Mouse (Mus musculus) stomach, postnatal 0 days (tissue): ENCODE measurements around the gene Olfr66. TPM values are rescaled to one million over a fixed set of nuclear protein-coding genes. Genes with fewer than 3 reads are reported as not detected.

Source experiments
- ATAC-seq: fragments of 200-750 bp; cut with Nextera tagmentation; 2 replicates; pipeline ENCODE4 v1.8.0; 2017; ENCODE audit not compliant: low FRiP score, low TSS enrichment
- DNase-seq: peaks from one replicate; pipeline ENCODE4 v3.0.0-alpha.2; 2016; ENCODE audit warnings: low spot score
- H3K27ac ChIP-seq: fragments of 300-500 bp; sonication (generic); replicated peaks from 2 replicates; pipeline ENCODE4 v1.5.1; 2014; ENCODE audit warnings: mild to moderate bottlenecking, control low read depth
- H3K27me3 ChIP-seq: fragments of 300-500 bp; sonication (generic); 2 replicates; pipeline ENCODE4 v1.6.1; 2014; ENCODE audit warnings: low read length; ENCODE audit not compliant: control insufficient read depth, insufficient read depth
- H3K36me3 ChIP-seq: fragments of 300-500 bp; sonication (generic); 2 replicates; pipeline ENCODE4 v1.6.1; 2014; ENCODE audit warnings: low read length, mixed read lengths; ENCODE audit not compliant: control insufficient read depth, insufficient read depth
- H3K4me1 ChIP-seq: fragments of 300-500 bp; sonication (generic); replicated peaks from 2 replicates; pipeline ENCODE4 v1.6.1; 2014; ENCODE audit warnings: antibody characterized with exemption; ENCODE audit not compliant: control insufficient read depth, insufficient read depth
- H3K4me2 ChIP-seq: fragments of 300-500 bp; sonication (generic); replicated peaks from 2 replicates; pipeline ENCODE4 v1.6.1; 2014; ENCODE audit warnings: low read depth, mild to moderate bottlenecking, control low read depth, moderate library complexity
- H3K4me3 ChIP-seq: fragments of 300-500 bp; sonication (generic); 2 replicates; pipeline ENCODE4 v1.5.1; 2014; ENCODE audit warnings: low read depth, low read length, control low read depth
- H3K9ac ChIP-seq: fragments of 300-500 bp; sonication (generic); 2 replicates; pipeline ENCODE4 v1.6.1; 2014; ENCODE audit warnings: mild to moderate bottlenecking, low read length, control low read depth, mixed read lengths
- H3K9me3 ChIP-seq: fragments of 300-500 bp; sonication (generic); 2 replicates; pipeline ENCODE4 v1.6.1; 2016; ENCODE audit warnings: low read length; ENCODE audit not compliant: control insufficient read depth
- CTCF ChIP-seq: IDR thresholded peaks from 2 replicates; pipeline ENCODE4 v1.5.1; 2016; ENCODE audit warnings: antibody characterized with exemption, low read depth, mild to moderate bottlenecking, moderate library complexity
- EP300 ChIP-seq: optimal IDR thresholded peaks from 2 replicates; pipeline ENCODE3; 2016; ENCODE audit warnings: antibody characterized with exemption
- WGBS: fragments of 180-500 bp; shearing (Covaris S2); extraction: QIAGEN DNeasy Blood & Tissue Kit; methylation state at CpG from one replicate; pipeline ENCODE4 v1.1.7; 2014; 5-methylcytosine and 5-hydroxymethylcytosine counted together
- polyA plus RNA-seq: library from polyadenylated mRNA; unstranded; fragments of >200 nt; fragmentation: Nextera tagmentation; extraction: Ambion mirVana; gene quantifications from 2 replicates; pipeline ENCODE4 v1.2.1, GENCODE M21; 2015

The Olfr66 gene
- polyA plus RNA-seq, 1 experiment from 2014 or later: not detected

GRCm38 (mm10) chr7:103844525-103845325 lies 41.3 kb downstream of the Olfr66 start:
- no peak overlapping the region for H3K4me3 ChIP-seq
- no peak for TF ChIP-seq EP300
- no peak for TF ChIP-seq CTCF

GRCm38 (mm10) chr7:103843034-103843433 lies 43.0 kb downstream of the Olfr66 start, which contains the start of gene Hbb-bh1:
Gene Hbb-bh1, minus strand, starts transcription at chr7:103843164.
- TF ChIP-seq EP300: no peak
- TF ChIP-seq CTCF: no peak
- ATAC-seq (no peak), DNase-seq (no peak)
- WGBS: 75% methylated on average over 2 of the region's 2 CpGs
- Histone ChIP-seq H3K4me1 (no peaks in the 10 kb centered on the region), H3K36me3 (no peaks in the 10 kb centered on the region), H3K4me3 (no peak within 1 kb of the TSS), H3K4me2 (no peak within 1 kb of the TSS), H3K9me3 (no peaks in the 10 kb centered on the region), H3K27ac (no peak within 1 kb of the TSS), H3K27me3 (no peaks in the 10 kb centered on the region), H3K9ac (no peak within 1 kb of the TSS)

More at GRCm38 (mm10) chr7:103844525-103845325, 41.3 kb downstream of the Olfr66 start:
- Histone ChIP-seq H3K27me3 (no peaks in the 10 kb centered on the region), H3K4me2 (no peak overlapping the region), H3K27ac (no peak overlapping the region), H3K4me1 (no peaks in the 10 kb centered on the region), H3K9me3 (no peaks in the 10 kb centered on the region), H3K9ac (no peak overlapping the region), H3K36me3 (no peaks in the 10 kb centered on the region)
- DNase-seq (no peak), ATAC-seq (no peak)
- 26% methylated on average over 1 of the region's 2 CpGs for WGBS

GRCm38 (mm10) chr7:103840268-103840667 lies 45.8 kb downstream of the Olfr66 start, which contains the start of gene Hbb-bh2:
Gene Hbb-bh2, minus strand, starts transcription at chr7:103840520.
- no peak within 1 kb of the TSS for H3K4me3 ChIP-seq
- no peak within 1 kb of the TSS for H3K27ac ChIP-seq
- no peaks in the 10 kb centered on the region for H3K9me3 ChIP-seq
- DNase-seq (no peak), ATAC-seq (no peak)
- H3K36me3 ChIP-seq: no peaks in the 10 kb centered on the region
- TF ChIP-seq CTCF (no peak), EP300 (no peak)
- 54% methylated on average over 3 of the region's 3 CpGs for WGBS
- no peaks in the 10 kb centered on the region for H3K27me3 ChIP-seq
- H3K4me2 ChIP-seq: no peak within 1 kb of the TSS
- H3K4me1 ChIP-seq: no peaks in the 10 kb centered on the region
- no peak within 1 kb of the TSS for H3K9ac ChIP-seq

Other genes starting within 250 kb of the Olfr66 start
- not detected in 2 replicates for gene Olfr622, start 243.6 kb downstream of the Olfr66 start, polyA plus RNA-seq
- gene Olfr623, start 222.6 kb downstream of the Olfr66 start, polyA plus RNA-seq: not detected in 2 replicates
- 0.02 TPM in 1 of 2 replicates, not detected in the other for gene Olfr624, start 215.1 kb downstream of the Olfr66 start, polyA plus RNA-seq
- not detected in 2 replicates for gene Olfr625-ps1, start 203.5 kb downstream of the Olfr66 start, polyA plus RNA-seq
- gene Olfr243, start 171.6 kb downstream of the Olfr66 start, polyA plus RNA-seq: not detected in 2 replicates
- not detected in 2 replicates for gene Olfr628, start 155.9 kb downstream of the Olfr66 start, polyA plus RNA-seq
- not detected in 2 replicates for gene Olfr629, start 141.3 kb downstream of the Olfr66 start, polyA plus RNA-seq
- not detected in 2 replicates for gene Olfr630, start 128.9 kb downstream of the Olfr66 start, polyA plus RNA-seq
- not detected in 2 replicates for gene Olfr69, start 114.7 kb downstream of the Olfr66 start, polyA plus RNA-seq
- 0.02 TPM in 1 of 2 replicates, not detected in the other for gene Olfr68, start 106.6 kb downstream of the Olfr66 start, polyA plus RNA-seq
- gene Olfr67, start 94.4 kb downstream of the Olfr66 start, polyA plus RNA-seq: not detected in 2 replicates
- gene Hbb-bt, start 72.3 kb downstream of the Olfr66 start, polyA plus RNA-seq: 137 and 177 TPM in 2 replicates
- gene Hbb-bs, start 58.2 kb downstream of the Olfr66 start, polyA plus RNA-seq: 597 and 747 TPM in 2 replicates
- gene Hbb-bh2, start 45.7 kb downstream of the Olfr66 start, polyA plus RNA-seq: not detected in 2 replicates
- gene Hbb-bh1, start 43.1 kb downstream of the Olfr66 start, polyA plus RNA-seq: not detected in 2 replicates
- gene Hbb-y, start 33.0 kb downstream of the Olfr66 start, polyA plus RNA-seq: not detected in 2 replicates
- gene Olfr64, start 8.2 kb upstream of the Olfr66 start, polyA plus RNA-seq: not detected in 2 replicates
- not detected in 2 replicates for gene Olfr65, start 17.2 kb upstream of the Olfr66 start, polyA plus RNA-seq
- gene Olfr631, start 42.6 kb upstream of the Olfr66 start, polyA plus RNA-seq: not detected in 2 replicates
- not detected in 2 replicates for gene Olfr632, start 48.1 kb upstream of the Olfr66 start, polyA plus RNA-seq
- gene Olfr633, start 58.2 kb upstream of the Olfr66 start, polyA plus RNA-seq: not detected in 2 replicates
- gene Olfr635, start 84.9 kb upstream of the Olfr66 start, polyA plus RNA-seq: 0.01 TPM in 1 of 2 replicates, not detected in the other
- gene Olfr638, start 112.5 kb upstream of the Olfr66 start, polyA plus RNA-seq: not detected in 2 replicates
- 0.01 TPM in 1 of 2 replicates, not detected in the other for gene Olfr639, start 131.1 kb upstream of the Olfr66 start, polyA plus RNA-seq
- gene Olfr640, start 139.3 kb upstream of the Olfr66 start, polyA plus RNA-seq: 0.04 TPM in 1 of 2 replicates, not detected in the other
- gene Olfr641, start 149.2 kb upstream of the Olfr66 start, polyA plus RNA-seq: not detected in 2 replicates
- not detected in 2 replicates for gene Olfr642, start 166.4 kb upstream of the Olfr66 start, polyA plus RNA-seq
- gene 4930516K23Rik, start 175.2 kb upstream of the Olfr66 start, polyA plus RNA-seq: not detected in 2 replicates
- gene Olfr644, start 185.6 kb upstream of the Olfr66 start, polyA plus RNA-seq: not detected in 2 replicates
- gene Olfr645, start 199.2 kb upstream of the Olfr66 start, polyA plus RNA-seq: not detected in 2 replicates
- gene Olfr646, start 218.6 kb upstream of the Olfr66 start, polyA plus RNA-seq: 0.11 TPM in 1 of 2 replicates, not detected in the other
- gene Ubqln5, start 243.6 kb upstream of the Olfr66 start, polyA plus RNA-seq: not detected in 2 replicates